Mouse (Mus musculus): ENCODE measurements around the gene Hist1h4k.
"Not testable (repeated sequence)": the region's sequence is repeated elsewhere in the genome, so short reads cannot be mapped to it uniquely, and the experiment has no call there.

The Hist1h4k gene

GRCm38 (mm10) chr13:21718381-21719080 is 31.8 kb downstream of the Hist1h4k start:
- DNase-seq (ENCODE audit: low spot score in 2 of 2), result no peak

DNA sequence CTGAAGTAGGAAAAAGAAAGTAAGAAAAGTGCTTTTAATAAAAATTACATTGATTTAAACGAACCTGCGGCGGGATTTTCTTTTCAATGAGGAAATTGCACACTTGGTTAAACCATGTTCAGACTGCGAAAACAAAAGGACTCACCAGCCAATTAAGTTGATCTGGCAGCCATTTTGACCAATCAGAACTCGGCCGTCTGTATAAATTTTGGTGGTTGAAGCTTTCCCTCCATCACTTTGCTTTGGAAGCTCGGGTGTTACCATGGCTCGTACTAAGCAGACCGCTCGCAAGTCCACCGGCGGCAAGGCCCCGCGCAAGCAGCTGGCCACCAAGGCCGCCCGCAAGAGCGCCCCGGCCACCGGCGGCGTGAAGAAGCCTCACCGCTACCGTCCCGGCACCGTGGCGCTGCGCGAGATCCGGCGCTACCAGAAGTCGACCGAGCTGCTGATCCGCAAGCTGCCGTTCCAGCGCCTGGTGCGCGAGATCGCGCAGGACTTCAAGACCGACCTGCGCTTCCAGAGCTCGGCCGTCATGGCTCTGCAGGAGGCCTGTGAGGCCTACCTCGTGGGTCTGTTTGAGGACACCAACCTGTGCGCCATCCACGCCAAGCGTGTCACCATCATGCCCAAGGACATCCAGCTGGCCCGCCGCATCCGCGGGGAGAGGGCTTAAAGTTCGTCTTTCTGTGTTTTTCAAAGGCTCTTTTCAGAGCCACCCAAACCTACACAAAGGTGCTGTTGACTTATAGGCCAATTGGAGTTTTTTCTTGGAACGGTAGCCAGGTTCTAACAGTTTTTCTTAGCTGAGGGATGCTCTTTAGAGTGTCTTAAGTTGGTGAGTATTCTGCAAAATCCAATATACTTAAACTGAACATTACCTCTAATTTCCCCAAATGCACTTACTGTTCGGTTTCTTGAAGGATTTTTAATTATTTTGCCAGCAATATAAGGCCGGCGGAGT is 32.6 kb downstream of the Hist1h4k start, which contains the start of gene Hist1h3h:
Gene Hist1h3h (plus strand): TSS at position 263 of the 961 bp plus-strand sequence.
- DNase-seq (ENCODE audit: low spot score in 2 of 2), result peak; percentile 67 to 80

DNA sequence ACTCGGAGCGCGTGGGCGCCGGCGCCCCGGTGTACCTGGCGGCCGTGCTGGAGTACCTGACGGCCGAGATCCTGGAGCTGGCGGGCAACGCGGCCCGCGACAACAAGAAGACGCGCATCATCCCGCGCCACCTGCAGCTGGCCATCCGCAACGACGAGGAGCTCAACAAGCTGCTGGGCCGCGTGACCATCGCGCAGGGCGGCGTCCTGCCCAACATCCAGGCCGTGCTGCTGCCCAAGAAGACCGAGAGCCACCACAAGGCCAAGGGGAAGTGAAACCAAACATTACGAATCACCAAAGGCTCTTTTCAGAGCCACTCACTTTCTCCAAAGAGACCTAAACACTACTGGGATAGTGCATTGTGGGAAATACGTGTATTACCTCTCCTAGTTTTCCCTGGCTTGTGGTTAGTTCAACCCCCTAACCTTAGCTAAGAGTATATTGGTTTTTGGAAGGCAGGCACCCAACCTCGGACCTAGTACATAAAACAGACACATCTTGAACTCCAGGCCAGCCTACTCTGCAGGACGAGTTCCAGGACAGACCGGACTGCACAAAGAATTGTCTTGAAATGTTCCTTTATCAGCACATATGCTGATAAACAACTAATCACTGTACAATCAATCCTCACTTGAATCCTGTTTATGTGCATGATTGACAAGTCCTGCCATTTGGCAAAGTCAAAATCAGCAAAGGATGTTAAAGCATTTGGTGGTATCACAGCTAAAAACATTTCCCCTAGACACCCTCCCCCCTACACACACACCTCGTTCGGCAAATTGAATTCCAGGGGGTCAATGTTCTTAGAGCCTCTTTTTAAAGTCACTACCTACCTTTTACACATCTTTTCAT is 33.5 kb downstream of the Hist1h4k start:
- not testable (repeated sequence) for DNase-seq (ENCODE audit: low spot score in 2 of 2)

- peak; percentile 67 to 73 for DNase-seq (ENCODE audit: low spot score in 2 of 2)
Measured at GRCm38 (mm10) chr13:21715864-21716539, 34.3 kb downstream of the Hist1h4k start, which contains the start of the genes Hist1h2bl and Hist1h2ai. Gene Hist1h2bl (minus strand): TSS chr13:21716143. Gene Hist1h2ai (plus strand): TSS chr13:21716422.

DNA sequence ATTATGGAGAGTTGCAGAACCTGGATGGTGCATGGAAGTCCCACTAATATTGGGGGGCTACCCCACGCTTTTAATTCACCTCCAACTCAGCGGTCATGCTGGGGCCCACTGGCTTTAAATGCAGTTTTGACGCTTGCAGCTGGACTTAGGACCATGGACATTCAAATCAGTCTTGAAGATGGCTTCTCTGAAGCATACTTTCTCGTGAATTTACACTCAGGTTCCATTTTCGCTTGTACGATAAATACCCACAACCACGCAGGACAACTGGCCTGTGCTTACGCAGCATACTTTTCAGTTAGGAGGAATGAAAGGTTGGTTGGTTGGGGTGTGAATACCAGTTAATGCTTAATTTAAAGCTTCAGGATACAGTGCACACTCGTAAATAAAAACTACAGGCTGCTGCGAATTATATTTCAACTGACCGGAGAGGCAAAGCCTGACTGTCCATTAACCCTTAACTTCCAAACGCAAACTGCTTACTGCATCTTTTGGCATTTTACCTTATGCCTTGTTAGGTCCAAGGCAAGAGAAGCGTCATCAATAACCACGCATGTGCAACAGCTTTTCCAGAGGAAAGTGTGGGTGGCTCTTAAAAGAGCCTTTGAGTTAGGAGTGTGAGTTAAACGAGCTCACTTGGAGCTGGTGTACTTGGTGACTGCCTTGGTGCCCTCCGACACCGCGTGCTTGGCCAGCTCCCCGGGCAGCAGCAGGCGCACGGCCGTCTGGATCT is 35.0 kb downstream of the Hist1h4k start:
- DNase-seq (ENCODE audit: low spot score in 2 of 2), result no peak

GRCm38 (mm10) chr13:21714725-21715124 is 35.6 kb downstream of the Hist1h4k start:
- peak; percentile 41 to 58 for DNase-seq (ENCODE audit: low spot score in 2 of 2)

DNA sequence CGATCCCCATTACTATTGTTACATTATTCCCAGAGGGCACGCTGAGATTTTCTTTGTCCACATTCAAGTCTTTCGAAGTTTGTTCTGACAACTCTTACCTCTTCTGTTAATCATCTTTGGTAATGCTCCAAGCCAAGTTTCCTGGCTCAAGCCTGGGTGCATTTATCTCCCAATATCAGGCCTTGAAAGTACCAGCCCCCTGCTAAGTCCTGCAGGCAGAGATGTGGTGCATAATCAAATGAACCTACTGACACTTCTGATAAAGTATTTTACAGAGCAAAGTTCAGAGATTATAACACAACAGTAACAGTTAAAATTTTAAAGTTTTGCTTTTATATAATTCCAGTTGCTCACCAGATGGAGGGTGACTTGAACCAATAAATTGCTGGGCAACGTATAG is 38.6 kb downstream of the Hist1h4k start:
- no peak for DNase-seq (ENCODE audit: low spot score in 2 of 2)

GRCm38 (mm10) chr13:21710821-21711525 is 39.3 kb downstream of the Hist1h4k start:
- peak; percentile 71 to 75 for DNase-seq (ENCODE audit: low spot score in 2 of 2)

DNA sequence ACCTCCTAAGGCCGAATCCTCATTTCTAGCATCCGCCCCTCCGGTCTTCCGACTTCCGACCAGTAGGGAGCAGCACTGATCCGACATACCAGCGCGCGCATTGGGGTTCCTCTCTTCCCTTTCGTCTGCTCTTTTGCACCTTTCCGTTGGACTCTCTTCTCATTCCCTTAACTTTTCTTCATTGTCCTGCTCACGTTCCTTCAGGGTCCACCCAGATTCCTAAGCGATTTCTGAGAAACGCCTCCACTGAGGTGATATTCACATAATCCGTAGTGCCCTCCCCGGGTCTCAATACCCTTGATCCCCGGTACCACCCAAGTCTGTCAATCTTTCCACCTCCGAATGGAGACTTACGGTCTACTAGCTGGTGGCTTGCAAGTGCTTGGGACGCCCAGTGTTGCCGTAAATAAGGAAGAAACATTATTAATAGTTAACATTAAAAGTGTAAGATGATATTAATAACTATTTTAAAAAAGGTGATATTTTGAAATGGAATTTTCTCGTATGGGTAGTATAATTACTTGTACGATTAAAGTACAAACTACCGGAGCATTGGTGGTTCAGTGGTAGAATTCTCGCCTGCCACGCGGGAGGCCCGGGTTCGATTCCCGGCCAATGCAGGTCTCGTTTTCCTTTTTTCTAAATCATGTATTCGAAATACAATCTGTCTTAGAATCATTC is 40.1 kb downstream of the Hist1h4k start:
- DNase-seq (ENCODE audit: low spot score in 2 of 2), result peak; percentile 82 to 88

GRCm38 (mm10) chr13:21706669-21707068 is 43.6 kb downstream of the Hist1h4k start:
- DNase-seq (ENCODE audit: low spot score in 2 of 2), result no peak

All from urinary bladder, postnatal 36 days (tissue).